Mouse (Mus musculus) neural tube, embryonic 12.5 days (tissue): ENCODE results near the gene Lrrc23. TPM values are rescaled to one million over a fixed set of nuclear protein-coding genes. Genes with fewer than 3 reads are reported as not detected.

Experiments used
- ATAC-seq: fragments of 200-750 bp; cut with Nextera tagmentation; 2 replicates; pipeline ENCODE4 v1.8.0; 2017; ENCODE audit warnings: low read depth, mild to moderate bottlenecking, moderate TSS enrichment, moderate library complexity; ENCODE audit not compliant: low FRiP score
- H3K27ac ChIP-seq: fragments of 300-500 bp; sonication (generic); 2 replicates; pipeline ENCODE4 v1.5.1; 2016
- H3K27me3 ChIP-seq: fragments of 300-500 bp; sonication (generic); replicated peaks from 2 replicates; pipeline ENCODE4 v1.6.1; 2016; ENCODE audit warnings: mild to moderate bottlenecking
- H3K36me3 ChIP-seq: fragments of 300-500 bp; sonication (generic); 2 replicates; pipeline ENCODE4 v1.6.1; 2016; ENCODE audit warnings: mild to moderate bottlenecking
- H3K4me1 ChIP-seq: fragments of 300-500 bp; sonication (generic); 2 replicates; pipeline ENCODE4 v1.6.1; 2016
- H3K4me2 ChIP-seq: fragments of 300-500 bp; sonication (generic); replicated peaks from 2 replicates; pipeline ENCODE4 v1.6.1; 2016; ENCODE audit warnings: mild to moderate bottlenecking
- H3K4me3 ChIP-seq: fragments of 300-500 bp; sonication (generic); 2 replicates; pipeline ENCODE4 v1.5.1; 2016
- H3K9ac ChIP-seq: fragments of 300-500 bp; sonication (generic); 2 replicates; pipeline ENCODE4 v1.6.1; 2016; ENCODE audit warnings: mild to moderate bottlenecking
- H3K9me3 ChIP-seq: fragments of 300-500 bp; sonication (generic); 2 replicates; pipeline ENCODE4 v1.6.1; 2016; ENCODE audit warnings: mild to moderate bottlenecking
- WGBS: fragments of 180-500 bp; shearing (Covaris S2); methylation state at CpG from one replicate; pipeline ENCODE4 v1.1.7; 2016; 5-methylcytosine and 5-hydroxymethylcytosine counted together
- polyA plus RNA-seq: library from polyadenylated mRNA; unstranded; fragments of >200 nt; fragmentation: Nextera tagmentation; extraction: Ambion mirVana; gene quantifications from 2 replicates; pipeline ENCODE4 v1.2.1, GENCODE M21; 2016

The Lrrc23 gene
- polyA plus RNA-seq, 1 experiment from 2014 or later, result 0.85 TPM

- Histone ChIP-seq H3K27ac (no peak overlapping the region), H3K9ac (no peak overlapping the region; the same call in 1 of the 2 replicates)
- WGBS, result 51% methylated on average over 19 of the region's 19 CpGs
Measured at GRCm38 (mm10) chr6:124732476-124733370, 46.8 kb downstream of the Lrrc23 start.

GRCm38 (mm10) chr6:124731038-124731437 lies 48.5 kb downstream of the Lrrc23 start:
- 88% methylated on average over 7 of the region's 7 CpGs for WGBS
- Histone ChIP-seq H3K4me3 (no peak overlapping the region), H3K36me3 (no peaks in the 10 kb centered on the region), H3K27ac (no peak overlapping the region), H3K4me2 (no peak overlapping the region), H3K9me3 (no peaks in the 10 kb centered on the region), H3K4me1 (0 out of 2 replicates have a peak, but pooled peaks cover 5% of the 10 kb centered on the region), H3K9ac (no peak overlapping the region), H3K27me3 (no peaks in the 10 kb centered on the region)
- no peak for ATAC-seq

More at GRCm38 (mm10) chr6:124732476-124733370, 46.8 kb downstream of the Lrrc23 start:
- Histone ChIP-seq H3K27me3 (no peaks in the 10 kb centered on the region), H3K9me3 (no peaks in the 10 kb centered on the region), H3K4me2 (no peak overlapping the region), H3K36me3 (no peaks in the 10 kb centered on the region), H3K4me3 (0 out of 2 replicates have a peak overlapping the region, but pooled peaks have one; percentile 2), H3K4me1 (0 out of 2 replicates have a peak, but pooled peaks cover 5% of the 10 kb centered on the region)
- no peak for ATAC-seq

GRCm38 (mm10) chr6:124729850-124730705 lies 49.4 kb downstream of the Lrrc23 start:
- 81% methylated on average over 8 of the region's 8 CpGs for WGBS
- Histone ChIP-seq H3K4me3 (no peak overlapping the region), H3K9ac (no peak overlapping the region), H3K27me3 (no peaks in the 10 kb centered on the region), H3K27ac (no peak overlapping the region), H3K36me3 (no peaks in the 10 kb centered on the region), H3K4me2 (no peak overlapping the region), H3K9me3 (no peaks in the 10 kb centered on the region), H3K4me1 (0 out of 2 replicates have a peak, but pooled peaks cover 5% of the 10 kb centered on the region)
- ATAC-seq, result no peak

- H3K27me3 ChIP-seq, result no peaks in the 10 kb centered on the region
- H3K9ac ChIP-seq, result no peak overlapping the region
- H3K27ac ChIP-seq, result no peak overlapping the region
- no peaks in the 10 kb centered on the region for H3K9me3 ChIP-seq
- no peak for ATAC-seq
- H3K4me3 ChIP-seq, result no peak overlapping the region
- H3K36me3 ChIP-seq, result no peaks in the 10 kb centered on the region
- WGBS, result 93% methylated on average over 10 of the region's 10 CpGs
- H3K4me1 ChIP-seq, result 0 out of 2 replicates have a peak, but pooled peaks cover 5% of the 10 kb centered on the region
- no peak overlapping the region for H3K4me2 ChIP-seq
Measured at GRCm38 (mm10) chr6:124728621-124729020, 50.9 kb downstream of the Lrrc23 start.

- Histone ChIP-seq H3K27me3 (no peaks in the 10 kb centered on the region), H3K4me3 (no peak overlapping the region), H3K9ac (no peak overlapping the region), H3K9me3 (no peaks in the 10 kb centered on the region), H3K4me2 (no peak overlapping the region), H3K36me3 (no peaks in the 10 kb centered on the region), H3K27ac (no peak overlapping the region), H3K4me1 (no peaks in the 10 kb centered on the region)
- ATAC-seq, result no peak
- WGBS, result 86% methylated on average over 10 of the region's 10 CpGs
Measured at GRCm38 (mm10) chr6:124724472-124724871, 55.1 kb downstream of the Lrrc23 start.

- 79% methylated on average over 8 of the region's 8 CpGs for WGBS
- H3K4me3 ChIP-seq, result no peak overlapping the region
Measured at GRCm38 (mm10) chr6:124723541-124723940, 56.0 kb downstream of the Lrrc23 start.

GRCm38 (mm10) chr6:124722876-124723473 lies 56.6 kb downstream of the Lrrc23 start:
- H3K27me3 ChIP-seq, result no peaks in the 10 kb centered on the region
- WGBS, result 83% methylated on average over 6 of the region's 6 CpGs
- H3K4me2 ChIP-seq, result no peak overlapping the region
- no peak overlapping the region for H3K27ac ChIP-seq
- no peaks in the 10 kb centered on the region for H3K4me1 ChIP-seq
- H3K9ac ChIP-seq, result no peak overlapping the region
- no peaks in the 10 kb centered on the region for H3K9me3 ChIP-seq
- H3K36me3 ChIP-seq, result peaks cover under 1% of the 10 kb centered on the region
- no peak overlapping the region for H3K4me3 ChIP-seq
- ATAC-seq, result no peak

More at GRCm38 (mm10) chr6:124723541-124723940, 56.0 kb downstream of the Lrrc23 start:
- Histone ChIP-seq H3K27me3 (no peaks in the 10 kb centered on the region), H3K36me3 (no peaks in the 10 kb centered on the region), H3K27ac (no peak overlapping the region), H3K4me1 (no peaks in the 10 kb centered on the region), H3K9ac (no peak overlapping the region), H3K9me3 (no peaks in the 10 kb centered on the region), H3K4me2 (no peak overlapping the region)
- ATAC-seq, result no peak

- H3K36me3 ChIP-seq, result peaks cover 21% of the 10 kb centered on the region
- ATAC-seq, result no peak
- no peaks in the 10 kb centered on the region for H3K9me3 ChIP-seq
- no peaks in the 10 kb centered on the region for H3K4me1 ChIP-seq
- no peak overlapping the region for H3K27ac ChIP-seq
- WGBS, result 64% methylated on average over 11 of the region's 11 CpGs
- no peak overlapping the region for H3K4me2 ChIP-seq
- no peak overlapping the region for H3K4me3 ChIP-seq
- H3K27me3 ChIP-seq, result no peaks in the 10 kb centered on the region
- no peak overlapping the region for H3K9ac ChIP-seq
Measured at GRCm38 (mm10) chr6:124720904-124721303, 58.6 kb downstream of the Lrrc23 start.

Other genes with a start within 250 kb of the Lrrc23 start
- gene C1s1, start 237.4 kb downstream of the Lrrc23 start, polyA plus RNA-seq, result 0.34 and 0.42 TPM in 2 replicates
- gene C1rb, start 209.4 kb downstream of the Lrrc23 start, polyA plus RNA-seq, result not detected in 2 replicates
- gene C1s2, start 143.6 kb downstream of the Lrrc23 start, polyA plus RNA-seq, result 0.08 TPM in 1 of 2 replicates, not detected in the other
- gene Lpcat3, start 116.7 kb downstream of the Lrrc23 start, polyA plus RNA-seq, result 39.0 and 44.0 TPM in 2 replicates
- gene Emg1, start 67.5 kb downstream of the Lrrc23 start, polyA plus RNA-seq, result 159 and 161 TPM in 2 replicates
- gene Phb2, start 67.4 kb downstream of the Lrrc23 start, polyA plus RNA-seq, result 312 and 315 TPM in 2 replicates
- 4.8 and 6.6 TPM in 2 replicates for gene Ptpn6, start 41.0 kb downstream of the Lrrc23 start, polyA plus RNA-seq
- 527 and 552 TPM in 2 replicates for gene Grcc10, start 38.4 kb downstream of the Lrrc23 start, polyA plus RNA-seq
- not detected in 2 replicates for gene Gm45234, start 23.7 kb downstream of the Lrrc23 start, polyA plus RNA-seq
- gene Atn1, start 23.2 kb downstream of the Lrrc23 start, polyA plus RNA-seq, result 16.8 and 17.4 TPM in 2 replicates
- gene Eno2, start 10.1 kb downstream of the Lrrc23 start, polyA plus RNA-seq, result 25.2 and 27.8 TPM in 2 replicates
- gene Spsb2, start 28.9 kb upstream of the Lrrc23 start, polyA plus RNA-seq, result 8.2 and 8.5 TPM in 2 replicates
- gene Tpi1, start 34.6 kb upstream of the Lrrc23 start, polyA plus RNA-seq, result 461 and 485 TPM in 2 replicates
- 203 TPM in 2 replicates for gene Usp5, start 49.8 kb upstream of the Lrrc23 start, polyA plus RNA-seq
- 115 and 124 TPM in 2 replicates for gene Cdca3, start 49.8 kb upstream of the Lrrc23 start, polyA plus RNA-seq
- 0.50 and 0.52 TPM in 2 replicates for gene Gnb3, start 60.5 kb upstream of the Lrrc23 start, polyA plus RNA-seq
- gene P3h3, start 78.0 kb upstream of the Lrrc23 start, polyA plus RNA-seq, result 27.2 and 28.4 TPM in 2 replicates
- gene Gpr162, start 84.3 kb upstream of the Lrrc23 start, polyA plus RNA-seq, result 14.7 and 16.3 TPM in 2 replicates
- 0.06 TPM in 1 of 2 replicates, not detected in the other for gene Cd4, start 108.5 kb upstream of the Lrrc23 start, polyA plus RNA-seq
- gene Lag3, start 132.0 kb upstream of the Lrrc23 start, polyA plus RNA-seq, result 1.8 and 2.2 TPM in 2 replicates
- gene Ptms, start 140.4 kb upstream of the Lrrc23 start, polyA plus RNA-seq, result 718 and 773 TPM in 2 replicates
- 546 and 556 TPM in 2 replicates for gene Mlf2, start 151.7 kb upstream of the Lrrc23 start, polyA plus RNA-seq
- gene Cops7a, start 185.8 kb upstream of the Lrrc23 start, polyA plus RNA-seq, result 91.5 and 99.8 TPM in 2 replicates
- gene Pianp, start 217.0 kb upstream of the Lrrc23 start, polyA plus RNA-seq, result 9.8 and 10.0 TPM in 2 replicates
- gene Zfp384, start 229.4 kb upstream of the Lrrc23 start, polyA plus RNA-seq, result 17.0 and 19.1 TPM in 2 replicates